Mouse (Mus musculus): ENCODE data around the gene Neu1.
"Not testable (repeated sequence)": the region's sequence is repeated elsewhere in the genome, so short reads cannot be mapped to it uniquely, and the experiment has no call there.

- TF ChIP-seq ZC3H11A (IDR thresholded peaks at IDR 0.05; ENCODE audit: low read depth, low read length); POLR2A (IDR thresholded peaks at IDR 0.05; ENCODE audit: low read depth, low read length); MAX (IDR thresholded peaks at IDR 0.05; ENCODE audit: low read length); GABPA (IDR thresholded peaks at IDR 0.05; ENCODE audit: insufficient replicate concordance, low read depth, low read length): not testable (repeated sequence)
These were observed 28.2 kb downstream of the Neu1 start, which contains the start of gene Hspa1b for GRCm38 (mm10) chr17:34959130-34959778.

Measured in CH12.LX (cell line).